In genomic region chr8:94779534-94780294, GRCm38 (mm10) we compare ENCODE assay signal across 16 mouse cellular contexts. TPM values are rescaled to one million over a fixed set of nuclear protein-coding genes. Genes with fewer than 3 reads are reported as not detected.
"Had no signal": no experiment of that assay in that cellular context is flagged by ENCODE, and none has a peak within 500 bp of the region (broad histone marks: within the 10 kb centered on the region; RNA-seq: fewer than 3 reads in every experiment).

No protein-coding gene starts in this region.

- H3K4me3 ChIP-seq: limb, embryonic 13.5 days; liver, embryonic 15.5 days; myocyte; neural tube, embryonic 15.5 days had no signal

- H3K27me3 ChIP-seq: neural tube, embryonic 15.5 days had no signal

- DNase-seq: kidney, adult 2 months; kidney, postnatal 36 days; layer of hippocampus, adult 9-11 months; layer of hippocampus, postnatal 36 days; lung, embryonic 14.5 days; lung, postnatal 10 days; midbrain, embryonic 14.5 days; thymus, postnatal 14 days had no signal

- H3K9me3 ChIP-seq: limb, embryonic 13.5 days; liver, embryonic 15.5 days; neural tube, embryonic 15.5 days had no signal

- H3K27ac ChIP-seq: liver, embryonic 15.5 days; neural tube, embryonic 15.5 days had no signal

- H3K9ac ChIP-seq: liver, embryonic 15.5 days; lung, embryonic 14.5 days; neural tube, embryonic 15.5 days had no signal

- H3K4me2 ChIP-seq: limb, embryonic 13.5 days; liver, embryonic 15.5 days; lung, embryonic 14.5 days; neural tube, embryonic 15.5 days had no signal

- H3K36me3 ChIP-seq: limb, embryonic 13.5 days; liver, embryonic 15.5 days; neural tube, embryonic 15.5 days had no signal

RNA-seq across cellular contexts. Expression of gene Ccl17, which starts 30.5 kb away (rescaled TPM):
- total RNA-seq: liver, adult 2 months had no signal
- polyA plus RNA-seq: liver, embryonic 15.5 days; lung, embryonic 14.5 days; midbrain, embryonic 14.5 days; neural tube, embryonic 11.5 days had no signal

RNA-seq across cellular contexts. Expression of gene Ccl22, which starts 34.3 kb away (rescaled TPM):
- total RNA-seq: layer of hippocampus, postnatal 36 days had no signal
- polyA plus RNA-seq: kidney, postnatal 0 days; limb, embryonic 13.5 days; lung, embryonic 14.5 days; myocyte; neural tube, embryonic 11.5 days; neural tube, embryonic 15.5 days; stomach, postnatal 0 days had no signal
